Mouse (Mus musculus): Measurements from ENCODE around the gene Mast2.
A peak's percentile ranks its signal among the peaks of the same experiment; 100 is the strongest.

The Mast2 gene

DNA sequence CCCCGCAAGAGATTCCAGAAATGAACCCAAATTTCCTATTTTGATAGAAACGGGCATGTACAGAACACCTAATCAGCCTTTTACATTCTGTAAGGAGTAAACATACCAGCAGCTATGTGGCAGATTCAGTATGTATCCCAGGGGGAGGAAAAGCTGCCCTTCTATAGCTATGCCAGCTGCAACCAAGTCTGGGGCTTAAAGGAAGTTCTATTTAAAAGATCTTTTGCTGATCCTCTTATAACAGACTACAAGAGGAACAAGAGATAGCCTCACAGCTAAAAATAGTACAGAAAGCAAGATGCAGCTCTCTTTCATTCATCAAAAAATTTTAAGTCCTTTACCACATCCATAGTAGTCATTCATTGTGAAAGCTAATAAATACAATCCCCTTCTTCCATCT is 57.3 kb downstream of the Mast2 start:
- no peak for DNase-seq

DNA sequence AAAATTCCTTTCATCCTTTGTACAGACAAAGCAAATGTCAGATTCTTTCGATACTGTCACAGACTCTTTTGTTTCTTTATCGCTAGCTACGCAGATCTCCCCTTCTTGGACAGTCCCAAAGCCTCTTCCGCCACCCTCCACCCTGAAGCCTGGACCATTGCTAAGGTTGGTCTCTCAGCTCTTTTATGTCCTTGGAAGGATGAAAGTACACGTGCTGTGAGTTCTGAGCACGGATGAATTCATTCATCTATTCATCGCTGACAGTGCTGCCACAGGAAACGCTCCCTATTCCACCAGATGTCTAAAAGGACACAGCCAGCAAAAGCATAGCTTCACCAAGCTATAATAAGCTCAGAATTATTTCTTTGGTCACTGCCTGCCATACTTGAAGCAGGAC is 58.0 kb downstream of the Mast2 start:
- peak; percentile 23 for DNase-seq

DNA sequence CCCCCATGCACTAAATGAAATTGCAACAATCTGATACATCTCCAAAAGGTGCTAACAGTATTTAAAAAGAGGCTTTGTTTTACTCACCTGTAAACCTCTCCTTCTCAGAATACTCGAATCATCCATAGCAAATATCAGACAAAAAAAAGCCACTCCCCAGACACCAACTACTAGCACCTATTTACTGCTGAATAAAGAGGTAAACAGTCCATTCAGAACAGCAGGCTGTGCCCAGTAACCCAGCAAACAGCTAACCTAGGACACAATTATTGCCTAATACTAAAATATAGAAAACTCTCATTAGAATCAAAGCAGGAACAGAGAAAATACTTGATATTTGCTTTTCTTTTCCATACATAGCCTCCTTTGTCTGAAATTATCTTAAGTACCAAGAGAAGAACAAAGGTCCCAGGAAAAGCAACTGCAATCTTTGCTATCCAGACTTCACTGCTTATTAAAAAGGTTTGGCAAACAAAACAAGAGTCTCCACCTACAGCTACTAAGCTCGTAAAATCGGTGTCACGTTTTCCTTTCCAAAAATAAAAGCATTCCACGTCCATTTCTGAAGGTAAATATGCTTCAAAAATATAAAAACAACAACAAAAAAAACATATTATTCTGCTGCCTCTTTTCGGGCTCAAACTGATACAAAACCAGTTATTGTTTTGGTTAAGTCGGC is 58.6 kb downstream of the Mast2 start:
- no peak for DNase-seq

DNA sequence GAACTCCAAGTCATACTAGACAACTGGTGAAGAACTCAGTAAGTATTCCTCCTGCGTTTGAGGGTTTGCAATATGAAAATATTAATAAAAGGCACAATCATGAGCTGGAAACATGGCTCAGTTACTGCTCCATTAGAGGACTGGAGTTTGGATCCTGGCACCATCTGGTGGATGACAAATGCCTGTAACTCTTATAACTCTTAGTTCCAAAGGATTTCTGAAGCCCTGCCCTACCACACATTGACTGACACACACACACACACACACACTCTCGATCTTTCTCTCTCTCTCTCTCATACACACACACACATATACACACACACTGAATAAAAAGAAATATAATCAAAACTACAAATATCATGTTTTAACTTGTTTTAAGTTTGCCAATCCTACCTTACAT is 60.1 kb downstream of the Mast2 start:
- DNase-seq = peak; percentile 33

DNA sequence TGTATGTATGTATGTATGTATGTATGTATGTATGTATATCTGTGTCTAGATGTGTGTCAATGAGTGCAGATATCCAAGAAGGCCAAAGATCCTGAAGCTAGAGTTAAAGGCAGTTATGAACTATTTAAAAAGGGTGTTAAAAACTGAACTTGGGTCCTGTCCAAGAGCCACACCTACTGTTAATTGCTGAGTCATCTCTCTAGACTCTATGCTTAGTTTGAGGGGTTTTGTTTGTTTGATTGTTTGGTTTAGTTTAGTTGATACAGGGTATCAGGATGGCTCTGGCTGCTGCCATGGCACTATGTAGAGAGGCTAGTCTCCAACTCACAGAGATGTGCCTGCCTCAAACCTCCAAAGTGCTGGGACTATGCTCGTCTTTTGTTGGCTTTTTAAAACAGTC is 61.3 kb downstream of the Mast2 start:
- DNase-seq = no peak

DNA sequence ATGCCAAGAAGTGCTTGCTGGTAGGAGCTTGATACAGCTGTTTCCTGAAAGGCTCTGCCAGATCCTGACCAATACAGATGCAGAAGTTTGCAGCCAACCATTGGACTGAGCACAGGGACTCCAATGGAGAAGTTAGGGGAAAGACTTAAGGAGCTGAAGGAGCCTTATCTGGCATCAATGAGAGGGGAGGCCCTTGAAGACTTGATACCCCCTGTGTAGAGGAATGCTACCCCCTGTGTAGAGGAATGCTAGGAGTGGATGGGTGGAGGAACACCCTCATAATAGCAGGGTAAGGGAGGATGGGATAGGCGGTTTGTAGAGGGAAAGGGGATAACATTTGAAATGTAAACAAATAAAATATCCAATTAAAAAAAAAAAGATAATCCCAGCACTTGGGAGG is 65.9 kb downstream of the Mast2 start:
- no peak for DNase-seq

DNA sequence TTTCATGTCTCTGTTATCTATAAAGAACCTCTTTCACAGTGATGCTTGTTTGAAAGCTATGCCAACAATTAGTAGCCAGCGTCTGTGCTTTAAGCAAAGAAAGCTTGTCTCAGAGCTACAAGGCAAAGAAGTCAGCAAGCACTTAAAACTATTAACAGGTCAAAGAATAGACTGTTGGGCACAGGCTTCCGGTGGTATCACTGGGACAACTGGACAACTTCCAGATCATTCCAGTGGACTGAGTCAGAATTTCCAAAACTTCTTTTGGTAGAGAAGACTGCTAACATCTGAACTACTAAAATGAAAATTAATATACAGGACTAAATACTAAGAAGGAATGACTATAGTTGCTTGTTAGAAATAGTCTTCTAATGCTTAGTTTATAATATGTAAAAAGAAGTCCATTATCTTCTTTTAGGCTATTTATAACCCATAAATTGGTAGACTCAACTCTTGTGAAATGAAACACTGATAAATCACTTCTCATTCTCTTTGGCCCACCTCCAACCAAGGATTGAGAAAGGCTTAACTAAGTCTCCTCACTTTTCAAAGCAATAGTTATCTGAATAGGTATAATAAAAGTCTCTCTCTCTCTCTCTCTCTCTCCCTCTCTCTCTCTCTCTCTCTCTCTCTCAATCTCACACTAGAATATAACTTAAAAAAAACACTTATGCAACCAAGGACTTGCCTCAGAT is 85.9 kb downstream of the Mast2 start:
- DNase-seq = no peak

DNA sequence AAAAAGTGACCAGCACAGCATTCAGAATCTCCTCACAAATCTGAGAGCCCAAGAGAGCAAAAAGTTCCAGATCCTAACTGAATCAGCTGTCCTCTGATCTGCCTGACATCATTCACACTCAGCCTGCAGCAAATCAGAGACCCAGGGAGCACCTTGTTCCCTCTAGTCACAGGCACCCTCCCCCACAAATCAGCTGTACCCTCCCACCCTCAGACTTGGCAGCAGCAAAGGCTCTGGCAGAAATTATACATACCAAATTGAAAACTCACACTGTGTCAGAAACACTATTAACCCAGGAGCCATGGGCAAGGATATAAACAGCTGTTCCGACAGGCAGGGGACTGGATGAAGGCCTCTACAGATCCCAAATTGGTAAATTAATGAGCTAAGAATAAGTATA is 92.3 kb downstream of the Mast2 start:
- DNase-seq = peak; percentile 71

DNA sequence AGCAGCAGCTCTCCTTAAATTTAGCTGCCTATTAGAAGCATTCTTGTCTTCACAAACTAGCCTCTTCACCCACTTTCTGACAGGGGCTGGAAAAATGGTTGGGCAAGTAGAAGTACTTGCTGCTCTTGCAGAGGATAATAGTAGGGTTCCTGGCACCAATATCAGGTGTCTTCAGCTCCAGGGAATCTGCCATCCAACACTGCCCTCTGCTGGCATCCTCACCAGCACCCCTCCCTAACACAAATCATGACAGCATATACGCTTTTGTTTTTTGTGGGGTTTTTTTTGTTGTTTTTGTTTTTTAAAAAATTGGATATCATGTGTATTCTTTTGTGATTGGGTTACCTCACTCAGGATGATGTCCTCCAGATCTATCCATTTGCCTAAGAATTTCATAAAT is 105.9 kb downstream of the Mast2 start:
- no peak for DNase-seq

DNA sequence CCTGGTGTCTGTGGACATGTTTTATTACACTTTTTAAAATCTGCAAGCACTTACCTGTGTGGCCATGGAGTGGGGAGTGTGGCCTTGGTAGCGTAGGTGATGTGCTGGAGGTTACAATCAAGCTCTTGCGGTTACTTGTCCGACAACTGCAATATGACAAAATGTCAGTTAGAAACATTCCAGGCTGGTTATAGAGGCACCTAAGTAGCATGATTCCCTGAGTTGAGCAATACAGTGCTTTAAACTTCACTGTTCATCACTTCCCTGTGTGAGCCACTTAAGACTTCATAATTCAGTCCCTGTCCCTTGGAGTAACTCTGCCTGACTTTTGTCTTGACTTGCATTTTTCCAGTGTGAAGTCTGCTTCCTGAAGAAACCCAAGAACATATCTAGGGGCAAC is 111.1 kb downstream of the Mast2 start:
- DNase-seq = no peak

DNA sequence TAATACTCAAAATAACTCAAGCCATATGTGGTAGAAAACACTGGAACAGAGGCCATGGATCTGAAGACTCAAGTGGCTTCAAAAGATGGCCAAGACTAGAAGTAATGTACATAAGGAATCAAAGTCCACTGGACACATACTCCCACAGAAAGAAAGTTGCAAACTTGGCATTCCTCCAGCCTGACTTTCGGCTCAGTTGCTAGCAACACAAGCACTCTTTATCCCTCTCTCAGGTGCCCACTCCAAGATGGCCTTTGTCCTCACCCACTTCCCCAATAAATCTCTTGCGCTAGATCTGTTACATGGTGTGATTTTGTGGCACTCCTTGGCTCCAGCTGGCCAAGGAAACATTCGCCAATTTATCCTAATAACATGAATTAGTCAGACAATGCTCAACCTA is 111.5 kb downstream of the Mast2 start:
- DNase-seq = no peak

DNA sequence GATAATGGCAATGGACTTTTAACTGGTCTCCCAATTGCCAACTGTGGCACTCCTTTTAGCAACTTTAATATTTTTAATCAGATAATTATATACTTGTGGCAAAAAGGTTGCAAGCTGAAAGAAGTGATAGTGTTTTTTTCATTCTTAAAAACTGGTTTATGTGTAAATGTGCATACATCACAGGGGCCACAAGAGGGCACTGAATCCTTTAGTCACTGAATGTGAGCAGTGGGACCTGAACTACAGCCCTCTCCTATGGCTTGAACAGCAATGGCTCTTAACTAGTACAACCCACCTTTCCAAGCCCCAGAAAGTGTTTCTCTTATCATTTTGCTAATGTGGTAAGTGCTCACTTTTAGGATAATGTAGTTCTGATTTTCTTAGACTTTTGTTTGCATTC is 121.9 kb downstream of the Mast2 start:
- peak; percentile 54 for DNase-seq

DNA sequence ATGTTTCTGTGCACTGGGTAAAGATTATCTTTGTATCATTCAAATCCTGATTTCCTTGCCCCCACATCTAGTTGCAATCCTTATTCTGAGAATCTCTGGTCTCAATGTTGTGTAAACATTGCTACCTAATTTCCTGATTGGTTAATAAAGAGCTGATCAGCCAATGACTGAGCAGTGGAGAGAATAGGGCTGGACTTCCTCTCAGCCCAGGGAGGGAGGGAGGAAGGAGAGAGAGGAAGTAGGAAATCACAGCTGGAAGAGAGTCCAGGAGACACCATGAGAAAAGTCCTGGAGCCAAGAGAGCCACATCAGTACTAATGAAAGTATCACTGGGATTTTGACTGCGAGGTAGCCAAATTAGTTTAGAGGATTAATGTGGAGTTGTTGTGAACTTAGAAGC is 127.7 kb downstream of the Mast2 start:
- DNase-seq = no peak

DNA sequence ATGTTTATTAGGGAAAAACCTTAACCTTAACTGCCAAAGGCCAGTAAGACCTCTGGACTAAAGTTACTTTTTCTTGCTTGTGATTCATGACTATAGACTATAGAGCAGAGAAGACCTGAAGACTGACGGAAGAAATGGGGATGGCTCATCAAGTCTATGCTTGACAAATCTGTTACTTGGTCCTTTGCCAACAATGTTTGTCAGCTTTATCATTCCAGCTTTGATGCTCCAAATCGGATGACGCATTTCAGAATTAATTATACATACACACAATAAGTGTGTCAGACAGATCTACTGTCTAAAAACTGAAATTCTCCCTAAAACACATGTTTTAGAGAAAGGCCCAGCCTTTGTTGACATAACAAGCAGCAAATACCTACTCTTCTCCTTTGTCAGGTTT is 134.7 kb downstream of the Mast2 start:
- DNase-seq = no peak

DNA sequence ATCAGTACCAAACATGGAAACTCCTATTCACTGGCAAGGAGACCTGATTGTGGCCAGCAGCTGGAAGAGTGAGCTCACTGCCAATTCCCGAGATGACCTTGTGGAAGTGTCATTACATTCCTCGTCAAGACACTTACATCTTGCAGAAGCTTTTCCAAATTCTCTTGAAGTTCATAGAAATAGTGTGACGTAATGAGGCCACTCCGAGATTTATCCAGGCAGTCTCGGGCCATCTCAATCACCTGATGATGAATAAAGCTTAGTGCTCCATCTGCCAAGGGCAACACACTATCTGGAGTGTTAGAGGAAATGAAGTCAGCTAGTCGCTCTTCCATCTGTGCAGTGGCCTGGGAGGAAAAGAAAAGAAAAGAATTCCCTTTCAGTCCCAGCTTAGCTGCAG is 141.9 kb downstream of the Mast2 start:
- DNase-seq = no peak

DNA sequence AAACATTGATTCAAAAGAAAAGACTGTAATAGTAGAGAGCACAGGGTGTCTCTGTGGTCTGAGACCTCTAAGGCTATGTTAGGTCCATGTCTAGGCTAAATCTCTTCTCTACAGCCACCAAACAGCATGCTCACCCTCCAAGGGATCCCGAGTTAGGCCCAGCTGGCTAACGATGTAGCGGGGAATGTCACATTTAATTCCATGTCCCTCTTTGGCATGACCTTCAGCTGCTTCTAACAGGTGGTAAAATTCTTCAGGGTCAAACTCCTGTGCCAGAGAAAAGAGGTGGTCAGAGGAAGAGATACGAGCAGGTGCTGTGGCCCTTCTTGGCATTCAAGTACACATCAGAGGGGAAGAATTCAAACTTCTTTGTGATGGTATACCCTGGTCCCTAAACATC is 146.4 kb downstream of the Mast2 start:
- DNase-seq = no peak

DNA sequence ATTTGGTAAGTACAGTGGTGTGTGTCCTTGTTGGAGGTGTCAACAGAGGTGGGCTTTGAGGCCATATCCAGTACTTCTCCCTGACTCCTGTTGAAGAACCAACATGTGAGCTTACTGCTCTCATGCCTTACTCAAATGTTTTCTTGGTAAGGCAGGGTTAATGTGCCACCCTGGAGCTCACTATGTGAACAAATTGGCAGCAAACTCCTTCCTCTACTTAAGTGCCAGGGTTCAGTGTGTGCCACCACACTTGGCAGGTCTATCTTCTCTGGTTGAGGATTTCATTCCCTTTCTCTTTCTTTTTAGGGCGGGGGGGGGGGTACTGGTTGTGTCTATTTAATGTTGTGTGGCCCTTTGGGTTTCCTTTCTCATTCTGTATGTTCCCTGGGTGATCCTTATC is 159.4 kb downstream of the Mast2 start:
- no peak for DNase-seq

DNA sequence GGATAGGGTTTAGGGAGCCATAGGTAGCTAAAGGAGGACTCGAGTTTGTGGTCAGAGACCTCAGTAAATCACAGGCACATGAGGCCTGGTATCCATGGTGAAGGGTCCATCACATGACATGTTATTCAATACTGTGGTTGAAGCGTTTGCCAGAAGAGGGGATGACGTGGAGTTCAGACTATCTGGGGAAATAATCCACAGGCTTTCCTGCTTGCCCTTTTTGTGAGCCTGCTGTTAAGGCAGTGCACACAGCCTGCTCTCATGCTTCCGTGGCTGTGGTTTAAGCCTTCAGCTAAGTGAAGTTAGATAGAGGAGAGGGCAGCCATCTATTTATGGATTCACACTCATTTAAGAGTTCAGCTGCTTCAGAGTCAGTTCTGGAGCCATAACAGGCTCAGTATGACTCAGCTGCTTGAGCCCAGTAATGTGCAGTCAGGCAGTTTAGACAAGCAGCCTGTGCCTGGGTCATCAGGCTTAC is 163.1 kb downstream of the Mast2 start:
- peak; percentile 19 for DNase-seq

DNA sequence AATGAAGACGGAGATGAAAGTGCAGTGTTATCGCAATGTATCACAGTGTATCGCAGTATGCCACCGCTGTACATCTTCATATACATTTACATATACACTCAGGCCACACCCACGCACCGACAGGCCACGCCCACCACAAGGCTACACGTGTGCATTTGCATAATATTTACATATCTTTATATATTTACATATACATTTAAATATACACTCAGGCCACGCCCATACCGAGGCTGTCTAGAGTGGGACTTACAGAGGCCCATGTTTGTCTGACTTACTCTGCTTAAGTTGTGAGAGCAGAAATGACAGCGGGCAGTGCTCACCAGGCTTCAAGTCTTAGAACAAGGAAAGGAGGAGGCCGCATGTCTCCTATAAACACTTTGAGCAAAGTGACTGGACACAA is 170.7 kb downstream of the Mast2 start:
- no peak for DNase-seq

DNA sequence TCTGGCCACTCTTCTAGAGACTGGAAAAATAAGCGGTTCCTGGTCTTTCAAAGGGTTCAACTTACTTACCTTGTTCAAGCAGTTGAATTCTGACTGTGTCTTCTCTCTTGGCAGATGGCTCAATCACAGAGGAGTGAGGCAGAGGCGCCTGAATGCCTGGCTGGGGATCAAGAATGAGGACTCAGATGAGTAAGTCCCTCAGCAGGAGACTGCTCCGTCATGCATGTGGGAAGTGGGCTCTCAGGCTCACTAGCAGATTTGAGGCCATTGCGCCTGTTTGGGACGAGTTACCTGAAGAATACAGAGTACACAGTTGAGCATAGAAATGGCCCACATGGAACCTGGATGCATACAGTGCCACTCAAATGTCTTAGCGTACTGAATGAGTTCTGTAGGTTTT is 172.4 kb downstream of the Mast2 start:
- peak; percentile 63 for DNase-seq

DNA sequence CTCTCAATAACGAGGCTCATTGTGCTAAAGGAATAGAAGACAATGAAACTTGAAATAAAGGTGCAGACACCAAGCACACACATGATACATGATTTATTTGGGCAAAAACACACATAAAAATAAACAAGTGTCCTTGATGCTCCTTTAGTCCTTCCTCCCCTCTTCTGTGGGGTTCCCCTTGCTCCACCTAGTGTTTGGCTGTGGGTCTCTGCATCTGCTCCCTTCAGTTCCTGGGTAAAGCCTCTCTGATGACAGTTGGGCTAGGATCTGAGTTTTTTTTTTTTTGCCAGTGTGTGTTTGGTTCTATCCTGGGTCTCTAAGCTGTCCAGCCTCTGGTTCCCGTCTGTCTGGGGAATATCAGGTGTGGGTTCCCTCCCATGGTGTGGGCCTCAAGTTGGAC is 181.8 kb downstream of the Mast2 start:
- DNase-seq = peak; percentile 12

DNA sequence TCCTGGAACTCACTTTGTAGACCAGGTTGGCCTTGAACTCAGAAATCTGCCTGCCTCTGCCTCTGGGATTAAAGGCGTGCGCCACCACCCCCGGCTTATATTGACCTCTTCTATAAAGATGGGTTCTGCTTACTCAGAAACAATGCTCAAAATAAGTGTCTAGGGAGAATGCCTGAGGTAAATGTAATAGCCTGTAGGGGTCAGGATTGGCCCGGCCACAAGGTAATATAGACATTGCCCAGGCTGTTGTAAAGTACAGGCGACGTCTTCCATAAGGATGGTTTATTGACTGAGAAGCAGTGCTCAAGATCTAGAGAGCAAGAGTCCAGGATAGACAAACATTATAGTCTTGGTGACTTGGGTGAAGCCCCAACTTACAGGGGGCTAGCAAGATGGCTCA is 195.8 kb downstream of the Mast2 start:
- no peak for DNase-seq

Data from right cerebral cortex, adult 18-20 months (tissue).